Mouse (Mus musculus) monocyte, adult 5-6 weeks (primary cell): Measurements from ENCODE around the gene Tjp1. TPM values are rescaled to one million over a fixed set of nuclear protein-coding genes. Genes with fewer than 3 reads are reported as not detected.

Experiments used
- ATAC-seq: fragments of 153-309, 156-312 bp; replicated peaks from 2 replicates; pipeline ENCODE4 v1.8.0; 2017; ENCODE audit warnings: mild to moderate bottlenecking; ENCODE audit not compliant: low TSS enrichment, insufficient number of reproducible peaks, severe bottlenecking, poor library complexity, low FRiP score
- total RNA-seq: library from RNA; stranded (forward); fragments of 200-1000, 200-491, 200-594 nt; gene quantifications from 3 replicates; pipeline ENCODE4 v1.2.3, GENCODE M21; 2017

Tjp1 gene
- total RNA-seq, 1 experiment from 2014 or later = 7.8 TPM

- ATAC-seq = no peak
Measured at GRCm38 (mm10) chr7:65402516-65402915, 125.1 kb downstream of the Tjp1 start.

GRCm38 (mm10) chr7:65401622-65402021, 126.0 kb downstream of the Tjp1 start:
- ATAC-seq = no peak

- ATAC-seq = no peak
Measured at GRCm38 (mm10) chr7:65395891-65396290, 131.7 kb downstream of the Tjp1 start.

GRCm38 (mm10) chr7:65395166-65395565, 132.4 kb downstream of the Tjp1 start:
- no peak for ATAC-seq

GRCm38 (mm10) chr7:65394672-65395071, 132.9 kb downstream of the Tjp1 start:
- no peak for ATAC-seq

- no peak for ATAC-seq
Measured at GRCm38 (mm10) chr7:65393704-65394452, 133.7 kb downstream of the Tjp1 start.

GRCm38 (mm10) chr7:65392986-65393385, 134.6 kb downstream of the Tjp1 start:
- ATAC-seq = no peak

- ATAC-seq = no peak
Measured at GRCm38 (mm10) chr7:65389539-65389938, 138.0 kb downstream of the Tjp1 start.

- ATAC-seq = no peak
Measured at GRCm38 (mm10) chr7:65388243-65389013, 139.2 kb downstream of the Tjp1 start.

GRCm38 (mm10) chr7:65387560-65388175, 139.9 kb downstream of the Tjp1 start:
- ATAC-seq = no peak

GRCm38 (mm10) chr7:65384775-65385174, 142.8 kb downstream of the Tjp1 start:
- ATAC-seq = no peak

GRCm38 (mm10) chr7:65382515-65383283, 144.9 kb downstream of the Tjp1 start:
- no peak for ATAC-seq

GRCm38 (mm10) chr7:65381896-65382295, 145.7 kb downstream of the Tjp1 start:
- ATAC-seq = no peak

GRCm38 (mm10) chr7:65380716-65381115, 146.9 kb downstream of the Tjp1 start:
- ATAC-seq = no peak

GRCm38 (mm10) chr7:65378818-65379565, 148.6 kb downstream of the Tjp1 start:
- ATAC-seq = no peak

- ATAC-seq = no peak
Measured at GRCm38 (mm10) chr7:65377521-65377920, 150.1 kb downstream of the Tjp1 start.

GRCm38 (mm10) chr7:65375621-65376020, 152.0 kb downstream of the Tjp1 start:
- ATAC-seq = no peak

- ATAC-seq = no peak
Measured at GRCm38 (mm10) chr7:65375176-65375575, 152.4 kb downstream of the Tjp1 start.
